In the genomic region with DNA sequence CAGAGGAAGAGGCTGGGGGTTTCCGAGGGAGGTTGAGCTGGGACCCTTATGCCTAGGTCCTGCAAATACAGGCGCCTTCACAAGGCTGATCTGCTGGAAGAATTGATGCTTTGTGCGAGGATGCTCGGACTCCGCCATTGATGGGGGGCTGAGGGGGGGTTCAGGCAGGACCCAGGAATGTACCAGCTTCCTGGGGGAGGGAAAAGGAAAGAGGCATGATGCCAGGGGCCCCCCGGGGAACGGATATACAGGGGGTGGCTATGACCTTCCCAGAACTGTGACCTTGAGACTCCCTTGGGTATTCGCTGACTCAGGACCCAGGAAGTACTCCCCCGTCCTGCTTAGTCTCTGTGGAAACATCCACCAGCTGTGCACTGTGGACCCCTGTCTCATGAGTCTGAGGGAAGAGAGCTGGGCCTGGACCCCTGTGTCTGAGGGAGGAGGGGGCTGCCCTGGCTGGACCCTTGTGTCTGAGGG, we compare ENCODE assay signal across 10 mouse cellular contexts. TPM values are rescaled to one million over a fixed set of nuclear protein-coding genes. Genes with fewer than 3 reads are reported as not detected.
DNase-seq lines count a peak whose midpoint lies in the region; ATAC-seq and TF ChIP-seq lines count a peak whose summit lies in the region.
"Had no signal": no experiment of that assay in that cellular context is flagged by ENCODE, and none has a peak within 500 bp of the region (broad histone marks: within the 10 kb centered on the region; RNA-seq: fewer than 3 reads in every experiment).

No protein-coding gene starts in this region.

- peak overlapping the region; percentile 76 for H3K4me2 ChIP-seq in hindbrain, embryonic 14.5 days (replicated peaks)
- peak overlapping the region; percentile 77 for H3K4me2 ChIP-seq in neural tube, embryonic 15.5 days
- H3K4me2 ChIP-seq: heart, embryonic 15.5 days; lung, embryonic 15.5 days had no signal

- ATAC-seq in hindbrain, embryonic 14.5 days (ENCODE audit: low FRiP score), result peak; percentile 49
- ATAC-seq in neural tube, embryonic 15.5 days (ENCODE audit: low FRiP score), result peak; percentile 26; the same call in 1 of the 2 replicates

- H3K27me3 ChIP-seq in forebrain, embryonic 10.5 days (ENCODE audit: poor library complexity, severe bottlenecking), result peaks cover 42% of the 10 kb centered on the region
- no peaks in the 10 kb centered on the region for H3K27me3 ChIP-seq in hindbrain, embryonic 14.5 days (ENCODE audit: control insufficient read depth, insufficient read depth, low read length)
- no peaks in the 10 kb centered on the region for H3K27me3 ChIP-seq in neural tube, embryonic 15.5 days (replicated peaks)

- peak overlapping the region; percentile 83 for H3K27ac ChIP-seq in forebrain, embryonic 10.5 days
- H3K27ac ChIP-seq in hindbrain, embryonic 14.5 days, result peak overlapping the region; percentile 77
- H3K27ac ChIP-seq in neural tube, embryonic 15.5 days (replicated peaks), result peak overlapping the region; percentile 75
- H3K27ac ChIP-seq: heart, embryonic 15.5 days; lung, embryonic 15.5 days had no signal

- TF ChIP-seq CTCF in lung, adult 2 months (IDR thresholded peaks at IDR 0.05; ENCODE audit: insufficient read depth, low read length), result no peak

- no peaks in the 10 kb centered on the region for H3K9me3 ChIP-seq in forebrain, embryonic 10.5 days
- H3K9me3 ChIP-seq in hindbrain, embryonic 14.5 days (ENCODE audit: control insufficient read depth, low read length), result no peaks in the 10 kb centered on the region
- no peaks in the 10 kb centered on the region for H3K9me3 ChIP-seq in neural tube, embryonic 15.5 days (replicated peaks)
- H3K9me3 ChIP-seq: heart, embryonic 15.5 days; lung, embryonic 15.5 days had no signal

- H3K9ac ChIP-seq in hindbrain, embryonic 14.5 days, result peak overlapping the region; percentile 52; the same call in 1 of the 2 replicates
- H3K9ac ChIP-seq in neural tube, embryonic 15.5 days (replicated peaks), result peak overlapping the region; percentile 43
- H3K9ac ChIP-seq: heart, embryonic 15.5 days; lung, embryonic 15.5 days had no signal

- DNase-seq in kidney, postnatal 4 days, result peak; percentile 26 to 33
- DNase-seq in kidney, postnatal 25 days, result no peak
- no peak for DNase-seq in forebrain, embryonic 10.5 days (ENCODE audit: extremely low spot score, low spot score)
- DNase-seq in hindbrain, embryonic 14.5 days (ENCODE audit: low spot score), result no peak
- DNase-seq in urinary bladder, postnatal 25 days (ENCODE audit: low spot score), result no peak
- no peak for DNase-seq in lung, adult 2 months
- DNase-seq: layer of hippocampus, postnatal 36 days had no signal

- H3K4me1 ChIP-seq in forebrain, embryonic 10.5 days, result peaks cover 44% of the 10 kb centered on the region
- H3K4me1 ChIP-seq in hindbrain, embryonic 14.5 days (replicated peaks; ENCODE audit: control insufficient read depth, insufficient read depth, low read length), result peaks cover 49% of the 10 kb centered on the region
- peaks cover 59% of the 10 kb centered on the region for H3K4me1 ChIP-seq in neural tube, embryonic 15.5 days
- H3K4me1 ChIP-seq in lung, adult 2 months (ENCODE audit: control insufficient read depth, insufficient read depth, low read length), result no peaks in the 10 kb centered on the region; the same call in 1 of the 2 replicates

- peaks cover 12% of the 10 kb centered on the region for H3K36me3 ChIP-seq in forebrain, embryonic 10.5 days (replicated peaks)
- H3K36me3 ChIP-seq in hindbrain, embryonic 14.5 days (replicated peaks; ENCODE audit: control insufficient read depth, insufficient read depth), result peaks cover 19% of the 10 kb centered on the region
- peaks cover 12% of the 10 kb centered on the region; the same call in 1 of the 2 replicates for H3K36me3 ChIP-seq in neural tube, embryonic 15.5 days
- H3K36me3 ChIP-seq: heart, embryonic 15.5 days; lung, embryonic 15.5 days had no signal

- peak overlapping the region; percentile 20; the same call in 1 of the 2 replicates for H3K4me3 ChIP-seq in forebrain, embryonic 10.5 days
- peak overlapping the region; percentile 20 for H3K4me3 ChIP-seq in hindbrain, embryonic 14.5 days (replicated peaks; ENCODE audit: low read length)
- H3K4me3 ChIP-seq in neural tube, embryonic 15.5 days (replicated peaks), result peak overlapping the region; percentile 33
- no peak overlapping the region for H3K4me3 ChIP-seq in lung, adult 2 months (replicated peaks; ENCODE audit: extremely low read depth, low read depth, low read length)
- H3K4me3 ChIP-seq: heart, embryonic 15.5 days; lung, embryonic 15.5 days had no signal

- TF ChIP-seq POLR2A in lung, adult 2 months (IDR thresholded peaks at IDR 0.05; ENCODE audit: borderline replicate concordance, extremely low read depth, low read depth, low read length), result no peak

- WGBS in forebrain, embryonic 10.5 days, result 49% methylated on average over 9 of the region's 9 CpGs
- WGBS in hindbrain, embryonic 14.5 days, result 37% methylated on average over 9 of the region's 9 CpGs
- WGBS in neural tube, embryonic 15.5 days, result 28% methylated on average over 9 of the region's 9 CpGs
- WGBS in lung, adult 2 months, result 68% methylated on average over 9 of the region's 9 CpGs

RNA-seq across cellular contexts. Expression of gene Cadm4, which starts 4.9 kb away (rescaled TPM):
- 9.3 and 10.0 TPM in 2 replicates for polyA plus RNA-seq in forebrain, embryonic 10.5 days (2016; fragmentation: Nextera tagmentation; extraction: Ambion mirVana)
- 22.7 and 28.3 TPM in 2 replicates for polyA plus RNA-seq in hindbrain, embryonic 14.5 days (2014; fragmentation: Nextera tagmentation; extraction: Ambion mirVana)
- polyA plus RNA-seq in neural tube, embryonic 15.5 days (2015; fragmentation: Nextera tagmentation; extraction: Ambion mirVana), result 67.2 and 90.6 TPM in 2 replicates
- polyA plus RNA-seq in lung, adult 2 months (2012; rRNA removed), result 12.3 and 18.6 TPM in 2 replicates

RNA-seq across cellular contexts. Expression of gene Zfp428, which starts 20.1 kb away (rescaled TPM):
- 111 and 113 TPM in 2 replicates for polyA plus RNA-seq in forebrain, embryonic 10.5 days (2016; fragmentation: Nextera tagmentation; extraction: Ambion mirVana)
- 181 and 201 TPM in 2 replicates for polyA plus RNA-seq in hindbrain, embryonic 14.5 days (2014; fragmentation: Nextera tagmentation; extraction: Ambion mirVana)
- polyA plus RNA-seq in neural tube, embryonic 15.5 days (2015; fragmentation: Nextera tagmentation; extraction: Ambion mirVana), result 215 and 282 TPM in 2 replicates
- polyA plus RNA-seq in lung, adult 2 months (2012; rRNA removed), result 7.1 and 12.1 TPM in 2 replicates

RNA-seq across cellular contexts. Expression of gene Plaur, which starts 24.4 kb away (rescaled TPM):
- polyA plus RNA-seq in forebrain, embryonic 10.5 days (2016; fragmentation: Nextera tagmentation; extraction: Ambion mirVana), result 1.1 and 1.3 TPM in 2 replicates
- 1.6 and 1.9 TPM in 2 replicates for polyA plus RNA-seq in hindbrain, embryonic 14.5 days (2014; fragmentation: Nextera tagmentation; extraction: Ambion mirVana)
- 1.7 and 4.6 TPM in 2 replicates for polyA plus RNA-seq in neural tube, embryonic 15.5 days (2015; fragmentation: Nextera tagmentation; extraction: Ambion mirVana)
- polyA plus RNA-seq in lung, adult 2 months (2012; rRNA removed), result 65.6 and 88.8 TPM in 2 replicates

RNA-seq across cellular contexts. Expression of gene AC161166.1, which starts 25.6 kb away (rescaled TPM):
- polyA plus RNA-seq in forebrain, embryonic 10.5 days (2016; fragmentation: Nextera tagmentation; extraction: Ambion mirVana), result 0.82 and 1.3 TPM in 2 replicates
- polyA plus RNA-seq in hindbrain, embryonic 14.5 days (2014; fragmentation: Nextera tagmentation; extraction: Ambion mirVana), result 0.65 and 0.98 TPM in 2 replicates
- 0.98 and 1.2 TPM in 2 replicates for polyA plus RNA-seq in neural tube, embryonic 15.5 days (2015; fragmentation: Nextera tagmentation; extraction: Ambion mirVana)
- not detected in 2 replicates for polyA plus RNA-seq in lung, adult 2 months (2012; rRNA removed)

RNA-seq across cellular contexts. Expression of gene Irgc1, which starts 34.6 kb away (rescaled TPM):
- not detected in 2 replicates for polyA plus RNA-seq in forebrain, embryonic 10.5 days (2016; fragmentation: Nextera tagmentation; extraction: Ambion mirVana)
- polyA plus RNA-seq in hindbrain, embryonic 14.5 days (2014; fragmentation: Nextera tagmentation; extraction: Ambion mirVana), result not detected in 2 replicates
- polyA plus RNA-seq in neural tube, embryonic 15.5 days (2015; fragmentation: Nextera tagmentation; extraction: Ambion mirVana), result not detected in 2 replicates
- 0.69 and 3.8 TPM in 2 replicates for polyA plus RNA-seq in lung, adult 2 months (2012; rRNA removed)
- polyA plus RNA-seq: heart, embryonic 15.5 days; lung, embryonic 15.5 days had no signal

Comparison
In these comparisons a context has a peak if more than half of its experiments do, and no peak if none do; other contexts are left out.
1. DNase-seq: peak in kidney, postnatal 4 days (2 of 2); none in kidney, postnatal 25 days (0 of 2), forebrain, embryonic 10.5 days (single experiment), hindbrain, embryonic 14.5 days (single experiment), urinary bladder, postnatal 25 days (single experiment) and lung, adult 2 months (single experiment).
2. RNA of gene Plaur, which starts 24.4 kb away (polyA plus RNA-seq): 65.6 to 88.8 TPM in lung, adult 2 months; 1.7 to 4.6 TPM in neural tube, embryonic 15.5 days, 1.6 to 1.9 TPM in hindbrain, embryonic 14.5 days and 1.1 to 1.3 TPM in forebrain, embryonic 10.5 days; every median in the first group is over 10 times any median in the second.
3. Peak in every context shown above with its lines, with median percentiles within 50 percentile points of each other: H3K27ac ChIP-seq.